Mouse (Mus musculus) right cerebral cortex, postnatal 36 days (tissue): ENCODE measurements around the gene Cenps.
"Not testable (repeated sequence)": the region's sequence is repeated elsewhere in the genome, so short reads cannot be mapped to it uniquely, and the experiment has no call there.

ENCODE experiments used
- DNase-seq, 2 experiments: peaks; one replicate each; pipeline ENCODE4 v3.0.0; 2022; ENCODE audit warnings: low spot score in 2 of 2, mixed read lengths in 1 of 2

The Cenps gene

DNA sequence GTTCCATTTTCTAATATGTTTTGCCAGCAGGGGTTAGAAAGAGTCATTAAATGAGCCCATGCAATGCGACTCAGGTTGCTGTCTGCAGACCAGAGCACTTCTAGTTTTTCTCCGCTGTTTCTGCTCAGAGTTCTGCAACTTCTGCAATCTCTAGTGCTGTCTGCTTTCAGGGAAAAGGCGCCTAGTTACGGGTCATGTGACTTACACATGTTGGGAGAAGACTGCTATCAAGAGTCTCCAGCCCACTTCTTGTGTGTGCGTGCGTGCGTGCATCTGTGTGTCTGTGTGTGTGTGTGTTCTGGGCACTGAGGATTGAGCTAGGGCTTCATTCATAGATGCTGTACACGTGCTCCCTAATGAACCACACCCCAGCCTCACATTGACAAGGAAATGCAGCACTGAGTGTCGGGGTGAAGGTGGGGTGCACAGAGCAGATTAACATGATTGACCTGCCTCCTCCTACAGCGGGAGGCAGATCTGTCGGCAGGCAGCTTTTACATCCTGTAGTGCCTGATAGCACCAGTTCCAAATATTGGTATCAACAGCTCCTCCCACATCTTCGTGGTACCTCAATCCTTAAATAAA lies 17.4 kb downstream of the Cenps start:
- not testable (repeated sequence) for DNase-seq

DNA sequence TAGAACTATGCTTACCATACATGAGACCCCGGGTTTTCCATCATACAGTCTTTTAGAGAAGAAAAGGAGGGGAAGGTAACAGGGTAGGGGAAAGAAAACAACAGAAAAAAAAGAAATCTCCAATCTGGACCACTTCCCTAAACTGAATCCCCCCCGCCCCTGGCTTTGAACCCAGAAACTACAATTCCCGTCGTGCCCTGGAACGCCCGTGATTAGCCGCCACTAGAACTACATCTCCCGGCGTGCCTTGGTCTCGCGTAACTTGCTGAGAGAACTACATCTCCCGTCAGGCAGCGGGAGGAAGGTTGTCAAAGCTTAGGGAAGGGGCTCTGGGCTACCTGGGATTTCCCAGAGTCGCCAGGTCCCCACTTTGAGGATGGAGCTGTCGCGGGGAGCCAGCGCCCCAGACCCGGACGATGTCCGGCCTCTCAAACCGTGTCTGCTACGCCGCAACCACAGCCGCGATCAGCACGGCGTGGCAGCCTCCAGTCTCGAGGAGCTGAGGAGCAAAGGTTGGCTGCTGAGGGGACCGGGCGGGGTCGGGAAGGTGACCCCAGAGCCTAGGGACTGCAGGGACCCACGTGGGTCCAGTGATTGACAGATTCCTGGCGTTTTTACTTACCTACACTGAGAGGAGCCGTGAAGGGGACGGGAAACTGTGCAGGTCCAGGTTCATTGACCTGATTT lies 33.4 kb downstream of the Cenps start, which contains the start of gene Dffa:
Gene Dffa, plus strand, starts transcription at position 272 of the 687 bp plus-strand sequence.
- DNase-seq = peak; percentile 90 to 94

DNA sequence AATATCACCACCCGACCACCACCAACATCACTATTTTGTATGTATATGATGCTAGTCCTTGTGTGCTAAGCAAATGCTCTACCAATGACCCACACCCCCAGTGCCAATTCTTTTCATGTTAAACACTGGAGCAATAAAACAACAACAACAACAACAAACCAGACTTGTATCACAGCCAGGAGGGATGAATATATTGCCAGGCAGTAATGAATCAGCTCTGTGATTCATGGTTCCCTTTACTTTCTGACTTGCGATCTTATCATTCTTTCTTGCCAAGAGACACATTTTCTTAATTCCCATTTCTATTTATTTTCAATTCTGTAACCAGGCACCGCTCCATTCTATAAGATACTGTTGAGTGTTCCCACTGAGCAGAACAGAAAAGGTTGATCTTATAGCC lies 36.0 kb downstream of the Cenps start:
- no peak for DNase-seq

DNA sequence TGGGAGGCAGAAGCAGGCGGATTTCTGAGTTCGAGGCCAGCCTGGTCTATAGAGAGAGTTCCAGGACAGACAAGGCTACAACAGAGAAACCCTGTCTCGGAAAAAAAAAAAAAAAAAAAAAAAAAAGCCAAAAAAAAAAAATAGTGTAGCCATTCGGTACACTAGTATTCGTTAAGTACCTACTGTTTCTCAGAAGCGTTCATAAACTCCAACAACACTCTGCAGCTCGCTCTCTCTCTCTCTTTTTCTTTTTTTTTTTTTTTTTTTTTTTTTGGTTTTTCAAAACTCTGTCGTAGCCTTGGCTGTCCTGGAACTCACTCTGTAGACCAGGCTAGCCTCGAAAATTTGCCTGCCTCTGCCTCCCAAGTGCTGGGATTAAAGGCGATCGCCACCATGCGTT lies 37.0 kb downstream of the Cenps start:
- DNase-seq = not testable (repeated sequence)

DNA sequence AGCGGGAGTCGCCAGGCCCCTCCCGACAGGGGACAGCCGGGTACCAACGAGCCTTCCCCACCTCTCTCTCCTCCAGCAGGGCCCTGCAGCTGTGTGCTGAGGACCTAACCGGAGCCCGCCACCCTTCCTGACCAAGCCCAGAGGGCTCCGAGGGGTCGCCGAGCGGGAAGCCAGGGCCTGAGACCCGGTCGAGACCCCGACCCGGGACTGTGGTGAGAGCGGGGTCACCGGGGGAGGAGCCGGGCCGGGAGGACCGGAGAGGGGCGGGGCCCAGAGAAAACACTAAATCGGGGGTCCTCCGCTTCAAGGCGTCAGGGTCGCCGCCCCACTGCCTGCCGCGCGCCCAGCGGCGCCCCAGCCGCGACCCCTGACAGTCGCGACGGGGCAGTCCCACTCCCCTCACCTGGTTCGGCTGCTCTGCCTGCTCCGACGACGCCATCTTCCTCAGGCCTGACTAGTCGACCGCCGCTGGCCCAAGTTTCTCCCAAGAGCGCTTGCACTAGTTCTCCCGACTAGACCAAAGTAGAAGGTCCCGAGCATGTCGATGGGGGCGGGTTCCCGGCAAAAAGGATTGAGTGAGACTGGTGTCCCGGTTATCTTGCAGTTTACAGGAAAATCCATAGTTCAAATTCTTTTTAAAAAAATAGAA lies 37.9 kb downstream of the Cenps start, which contains the start of gene Pex14:
Gene Pex14, minus strand, starts transcription at position 508 of the 649 bp plus-strand sequence.
- DNase-seq = peak; percentile 90 to 91

DNA sequence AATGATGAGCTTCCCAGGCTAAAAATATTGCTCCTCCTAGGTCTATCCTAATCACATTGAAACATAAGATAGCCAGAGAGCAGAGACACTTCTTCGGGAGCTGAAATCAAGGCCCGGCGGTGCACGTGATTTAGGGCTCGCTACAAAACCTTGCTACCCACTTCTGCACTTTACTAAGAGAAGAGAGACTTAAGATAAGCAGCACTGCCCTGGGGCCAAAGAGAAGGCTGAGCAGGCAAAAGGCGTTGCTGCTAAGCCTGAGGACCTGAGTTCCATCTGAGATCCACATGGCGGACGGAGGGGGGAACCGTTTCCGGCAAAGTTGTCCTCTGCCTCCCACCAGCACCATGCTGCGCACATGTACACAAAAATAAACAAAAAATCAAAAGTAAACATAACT lies 38.9 kb downstream of the Cenps start:
- no peak for DNase-seq

DNA sequence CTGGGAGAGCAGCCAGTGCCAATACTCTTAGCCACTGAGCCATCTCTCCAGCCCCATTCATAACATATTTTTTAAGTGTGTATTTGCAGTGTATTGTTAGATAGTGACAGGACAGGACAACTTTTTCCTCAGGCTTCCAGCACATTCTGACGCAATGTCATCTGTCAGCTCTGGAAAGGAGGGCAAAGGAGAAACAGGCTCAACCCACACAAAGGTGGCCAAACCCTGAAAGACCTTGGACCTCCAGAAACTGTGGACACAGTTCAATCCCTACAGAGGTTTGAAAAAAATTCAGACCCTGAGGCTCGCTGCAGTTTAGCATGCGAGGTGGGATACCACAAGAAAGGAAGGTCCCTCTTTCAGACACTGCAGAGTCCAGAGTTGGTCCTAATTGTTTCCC lies 39.5 kb downstream of the Cenps start:
- no peak for DNase-seq

DNA sequence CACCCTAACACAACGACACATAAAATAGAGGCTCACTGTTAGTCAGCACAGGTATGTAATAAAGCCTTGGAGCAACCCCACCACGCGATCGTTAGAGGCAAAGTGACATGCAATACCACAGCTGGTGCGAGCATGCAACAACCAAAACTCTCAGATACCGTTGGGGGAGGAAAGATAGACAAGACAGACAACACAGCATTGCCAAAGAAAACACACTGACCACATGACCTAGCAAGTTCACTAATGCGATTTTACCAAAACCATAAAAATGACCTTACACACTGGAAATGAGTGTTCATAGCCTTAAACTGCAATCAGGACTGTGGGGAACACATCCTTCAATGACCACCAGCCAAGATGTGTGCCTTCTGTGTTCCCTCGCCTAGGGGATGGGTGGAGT lies 46.1 kb downstream of the Cenps start:
- no peak for DNase-seq

DNA sequence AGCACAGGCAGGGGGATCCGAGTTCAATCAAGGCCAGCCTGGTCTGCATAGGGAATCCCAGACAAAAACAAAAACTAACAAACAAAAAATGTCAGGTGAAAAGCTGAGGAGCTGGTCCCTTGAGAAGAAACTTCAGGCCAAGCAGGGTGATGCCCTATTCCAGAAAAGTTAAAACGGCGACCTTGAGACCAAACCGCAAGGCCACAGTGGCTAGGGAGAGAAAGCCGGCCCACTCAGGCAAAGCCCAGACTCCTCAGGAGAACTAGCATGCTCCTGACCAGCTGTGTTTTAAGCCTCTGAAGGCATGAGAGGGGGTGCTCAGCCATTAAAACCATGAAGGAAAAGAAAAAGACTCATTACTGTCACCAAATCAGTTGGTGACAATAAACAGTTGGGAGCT lies 52.0 kb downstream of the Cenps start:
- DNase-seq = no peak

DNA sequence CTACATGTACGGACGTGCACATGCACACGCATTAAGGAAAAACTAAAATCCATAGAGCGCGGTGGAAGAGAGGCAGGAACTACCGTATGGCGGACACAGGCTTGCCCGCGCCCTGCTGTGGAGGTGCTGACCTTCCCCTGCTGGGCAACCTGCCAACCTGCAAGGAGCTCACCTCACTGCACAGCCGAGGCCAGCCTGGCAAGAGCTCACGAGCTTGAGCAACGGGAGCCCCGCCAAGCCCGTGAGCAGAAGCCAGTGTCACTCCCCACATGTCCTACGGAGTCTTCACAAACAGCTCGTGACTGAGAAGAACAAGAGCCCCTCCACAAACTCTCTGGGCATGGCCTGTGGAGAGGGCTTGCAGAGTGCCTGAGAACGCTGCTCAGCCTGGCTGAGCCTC lies 55.9 kb downstream of the Cenps start:
- no peak for DNase-seq

DNA sequence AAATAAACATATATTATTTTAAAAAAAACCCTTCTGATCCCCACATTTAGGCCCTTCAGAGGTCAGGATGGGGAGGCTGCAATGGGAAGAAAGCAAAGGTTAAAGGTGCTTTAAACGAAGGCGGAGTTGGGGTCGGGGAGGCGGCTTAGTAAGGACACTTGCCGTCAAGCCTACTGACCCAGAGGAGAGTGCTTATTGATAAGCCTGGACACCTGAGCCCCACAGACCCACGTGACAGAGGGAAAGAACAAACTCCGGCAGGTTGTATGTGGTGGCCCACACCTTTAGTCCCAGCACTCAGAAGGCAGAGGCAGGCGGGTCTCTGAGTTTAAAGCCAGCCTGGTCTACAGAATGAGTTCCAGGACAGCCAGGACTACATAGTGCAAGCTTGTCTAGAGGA lies 57.3 kb downstream of the Cenps start:
- no peak for DNase-seq

DNA sequence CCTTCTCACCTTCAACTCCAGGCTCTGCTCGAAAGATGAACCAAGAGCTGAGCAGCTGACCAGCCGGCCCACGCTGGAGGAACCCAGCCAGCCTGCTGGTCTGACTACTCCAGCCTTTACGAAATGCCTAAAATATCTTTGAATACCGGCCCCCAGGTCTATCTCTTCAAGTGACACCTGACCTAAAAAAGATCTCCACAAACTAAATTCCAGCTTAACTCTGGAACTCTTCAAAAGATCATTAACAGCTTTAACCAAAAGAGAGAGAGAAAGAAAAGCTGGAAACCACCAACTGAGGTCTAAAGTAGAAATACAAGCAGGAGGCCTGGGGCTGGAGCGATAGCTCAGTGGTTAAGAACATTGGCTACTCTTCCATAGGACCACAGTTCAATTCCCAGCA lies 57.8 kb downstream of the Cenps start:
- no peak for DNase-seq

DNA sequence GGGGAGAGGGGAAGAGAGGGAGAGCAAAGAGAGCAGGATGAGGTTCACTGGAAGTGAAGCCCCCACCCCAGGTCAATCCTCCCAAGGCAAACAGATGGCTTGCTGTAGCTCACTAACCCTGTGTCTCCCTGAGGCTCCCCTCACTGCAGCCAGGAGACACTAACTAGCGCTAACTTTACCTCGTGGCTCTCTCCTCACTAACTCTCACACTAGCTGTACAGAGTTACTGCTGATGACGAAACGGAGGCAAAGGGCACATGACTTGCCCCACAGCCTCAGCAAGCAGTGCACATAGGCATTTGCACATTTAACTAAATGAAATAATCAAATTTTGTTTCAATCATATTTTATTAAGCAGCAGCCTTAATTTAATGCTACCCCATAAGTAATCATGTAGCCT lies 59.2 kb downstream of the Cenps start:
- DNase-seq = no peak
